Mouse (Mus musculus) liver, embryonic 11.5 days (tissue): Measurements from ENCODE around the gene Klk7. TPM values are rescaled to one million over a fixed set of nuclear protein-coding genes. Genes with fewer than 3 reads are reported as not detected.

Source experiments
- ATAC-seq: fragments of 200-750 bp; cut with Nextera tagmentation; replicated peaks from 2 replicates; pipeline ENCODE4 v1.8.0; 2017; ENCODE audit warnings: moderate number of reproducible peaks, mild to moderate bottlenecking, moderate TSS enrichment, moderate library complexity; ENCODE audit not compliant: low FRiP score
- DNase-seq: peaks from one replicate; pipeline ENCODE4 v3.0.0-alpha.2; 2017; ENCODE audit warnings: low spot score
- H3K27ac ChIP-seq: fragments of 300-500 bp; sonication (generic); 2 replicates; pipeline ENCODE4 v1.5.1; 2014; ENCODE audit warnings: mild to moderate bottlenecking, low read depth, low read length, control low read depth
- H3K27me3 ChIP-seq: fragments of 300-500 bp; sonication (generic); replicated peaks from 2 replicates; pipeline ENCODE4 v1.6.1; 2014; ENCODE audit warnings: low read length, mixed read lengths; ENCODE audit not compliant: control insufficient read depth, insufficient read depth
- H3K36me3 ChIP-seq: fragments of 300-500 bp; sonication (generic); 2 replicates; pipeline ENCODE4 v1.6.1; 2014; ENCODE audit warnings: mild to moderate bottlenecking, low read length, moderate library complexity, mixed read lengths; ENCODE audit not compliant: control insufficient read depth, insufficient read depth
- H3K4me1 ChIP-seq: fragments of 300-500 bp; sonication (generic); replicated peaks from 2 replicates; pipeline ENCODE4 v1.6.1; 2014; ENCODE audit warnings: low read length, mixed read lengths; ENCODE audit not compliant: control insufficient read depth, insufficient read depth
- H3K4me2 ChIP-seq: fragments of 300-500 bp; sonication (generic); 2 replicates; pipeline ENCODE4 v1.6.1; 2014; ENCODE audit warnings: mild to moderate bottlenecking, control low read depth, moderate library complexity
- H3K4me3 ChIP-seq: fragments of 300-500 bp; sonication (generic); 2 replicates; pipeline ENCODE4 v1.5.1; 2014; ENCODE audit warnings: low read depth, low read length, control low read depth
- H3K9ac ChIP-seq: fragments of 300-500 bp; sonication (generic); 2 replicates; pipeline ENCODE4 v1.6.1; 2014; ENCODE audit warnings: low read depth, low read length, control low read depth
- H3K9me3 ChIP-seq: fragments of 300-500 bp; sonication (generic); 2 replicates; pipeline ENCODE4 v1.6.1; 2016; ENCODE audit warnings: low read length, inconsistent platforms, mixed read lengths; ENCODE audit not compliant: control insufficient read depth
- WGBS: fragments of 180-500 bp; shearing (Covaris S2); extraction: QIAGEN DNeasy Blood & Tissue Kit; methylation state at CpG from one replicate; pipeline ENCODE4 v1.1.7; 2014; 5-methylcytosine and 5-hydroxymethylcytosine counted together
- polyA plus RNA-seq: library from polyadenylated mRNA; unstranded; fragments of >200 nt; fragmentation: Nextera tagmentation; extraction: Ambion mirVana; gene quantifications from 2 replicates; pipeline ENCODE4 v1.2.1, GENCODE M21; 2014

Klk7 gene
- polyA plus RNA-seq, 1 experiment from 2014 or later = not detected

DNA sequence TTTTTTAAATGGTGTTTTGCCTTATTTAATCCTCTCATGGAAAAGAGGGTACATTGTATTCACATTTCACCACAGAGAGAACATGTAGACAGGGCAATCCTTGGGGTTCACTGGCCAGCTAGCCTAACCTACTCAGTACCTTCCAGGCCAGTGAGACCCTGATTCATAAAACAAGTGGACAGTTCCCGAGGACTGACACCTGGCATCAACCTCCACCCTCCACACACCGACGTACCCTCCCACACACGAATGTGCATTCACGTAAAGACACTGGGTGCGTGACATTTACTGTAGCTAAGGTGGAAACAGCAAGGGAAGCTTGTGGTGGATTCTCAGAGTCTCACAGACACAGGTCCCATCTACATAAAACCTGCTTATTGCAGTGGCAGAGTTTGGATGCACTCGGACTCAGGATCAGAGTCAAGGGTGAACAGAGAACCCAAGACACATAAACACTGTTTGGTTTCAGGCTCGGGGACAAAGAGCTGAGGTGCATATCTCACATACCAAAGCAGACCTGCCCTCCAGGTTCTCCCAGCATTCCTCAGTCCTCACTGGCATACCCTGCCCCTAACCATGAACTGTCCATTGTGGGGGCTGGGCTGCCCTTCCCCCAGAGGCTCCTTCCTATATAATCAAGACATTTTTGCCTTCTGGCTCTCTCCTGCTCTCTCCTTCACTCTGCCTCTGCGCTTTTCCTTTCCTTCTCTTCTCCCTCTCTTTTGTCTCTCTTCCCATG lies 43.7 kb downstream of the Klk7 start:
- H3K4me2 ChIP-seq = no peak overlapping the region

GRCm38 (mm10) chr7:43855709-43856108 lies 44.6 kb downstream of the Klk7 start:
- ATAC-seq (no peak), DNase-seq (no peak)
- Histone ChIP-seq H3K9ac (no peak overlapping the region), H3K4me3 (no peak overlapping the region), H3K27ac (no peak overlapping the region), H3K4me2 (no peak overlapping the region), H3K27me3 (no peaks in the 10 kb centered on the region), H3K9me3 (no peaks in the 10 kb centered on the region), H3K36me3 (no peaks in the 10 kb centered on the region), H3K4me1 (no peaks in the 10 kb centered on the region)
- WGBS = 55% methylated on average over 3 of the region's 3 CpGs

More for the DNA sequence above, 43.7 kb downstream of the Klk7 start:
- no peak for ATAC-seq
- H3K4me3 ChIP-seq = no peak overlapping the region
- no peaks in the 10 kb centered on the region for H3K9me3 ChIP-seq
- no peaks in the 10 kb centered on the region for H3K36me3 ChIP-seq
- H3K4me1 ChIP-seq = no peaks in the 10 kb centered on the region
- DNase-seq = no peak
- H3K9ac ChIP-seq = no peak overlapping the region
- no peak overlapping the region for H3K27ac ChIP-seq
- H3K27me3 ChIP-seq = no peaks in the 10 kb centered on the region
- whole genome bisulfite sequencing = 78% methylated on average over 9 of the region's 9 CpGs

DNA sequence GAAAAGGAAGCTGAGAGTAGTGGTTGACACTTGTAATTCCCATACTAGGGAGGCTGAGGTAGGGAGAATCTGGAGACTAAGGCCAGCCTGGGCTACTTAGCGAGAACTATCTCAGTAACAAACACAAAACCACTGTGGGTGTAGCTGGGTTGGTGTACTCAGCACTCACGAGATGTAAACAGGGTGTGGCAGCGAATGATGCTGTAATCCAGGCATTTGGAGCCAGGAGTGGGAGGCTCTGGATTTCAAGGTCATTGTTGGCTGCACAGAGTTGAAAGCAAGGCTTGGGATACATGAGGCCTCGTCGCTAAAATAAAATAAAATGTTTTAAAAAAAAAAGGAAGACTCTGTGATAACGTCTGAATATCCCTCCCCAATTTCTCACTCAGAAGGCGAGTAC lies 45.2 kb downstream of the Klk7 start:
- no peak for ATAC-seq
- Histone ChIP-seq H3K4me1 (no peaks in the 10 kb centered on the region), H3K36me3 (no peaks in the 10 kb centered on the region), H3K27ac (no peak overlapping the region), H3K27me3 (no peaks in the 10 kb centered on the region), H3K4me3 (no peak overlapping the region), H3K9ac (no peak overlapping the region), H3K4me2 (no peak overlapping the region), H3K9me3 (no peaks in the 10 kb centered on the region)
- WGBS = 74% methylated on average over 7 of the region's 7 CpGs
- DNase-seq = no peak

DNA sequence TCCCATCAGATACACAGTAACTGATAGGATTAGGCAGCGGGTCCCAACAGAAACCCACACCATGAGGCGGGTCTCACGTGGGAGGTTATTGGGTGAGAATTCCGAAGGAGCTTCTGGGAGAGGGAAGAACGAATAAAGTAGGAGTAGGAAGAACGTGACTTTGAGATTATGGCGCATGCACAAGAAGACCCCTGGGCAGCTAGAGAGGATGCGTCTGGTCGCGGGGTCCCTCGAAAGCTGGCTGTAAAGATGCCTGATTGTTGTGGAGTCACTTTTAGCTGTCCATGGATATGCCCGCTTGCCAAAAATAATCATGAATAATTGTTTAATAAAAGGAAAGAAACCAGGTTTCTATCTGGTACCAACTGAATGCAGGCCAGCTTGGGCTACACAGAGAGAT lies 46.4 kb downstream of the Klk7 start:
- no peaks in the 10 kb centered on the region for H3K9me3 ChIP-seq
- no peaks in the 10 kb centered on the region for H3K4me1 ChIP-seq
- no peak for ATAC-seq
- H3K27ac ChIP-seq = no peak overlapping the region
- 85% methylated on average over 12 of the region's 12 CpGs for WGBS
- no peak overlapping the region for H3K4me3 ChIP-seq
- no peak for DNase-seq
- H3K36me3 ChIP-seq = no peaks in the 10 kb centered on the region
- no peak overlapping the region for H3K4me2 ChIP-seq
- no peaks in the 10 kb centered on the region for H3K27me3 ChIP-seq
- no peak overlapping the region for H3K9ac ChIP-seq

DNA sequence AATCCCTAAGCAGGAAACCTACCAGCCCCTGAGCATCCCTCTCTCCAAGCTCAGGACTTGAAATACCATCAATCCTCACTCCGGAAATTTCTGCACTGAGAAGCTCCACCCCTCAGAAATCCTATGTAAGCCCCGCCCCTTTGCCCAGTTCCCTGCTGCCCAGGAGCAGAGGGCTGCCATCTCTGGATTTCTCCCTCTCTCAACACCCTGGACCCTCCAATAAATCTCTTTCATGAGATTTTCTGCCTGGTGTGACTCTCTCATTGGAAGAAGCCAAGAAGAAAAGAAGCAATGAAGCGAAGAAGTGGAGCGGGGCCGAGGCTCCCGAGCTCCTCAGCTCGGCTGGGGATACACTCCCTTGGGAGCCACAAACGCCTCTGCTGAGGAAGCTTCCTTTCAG lies 49.3 kb downstream of the Klk7 start:
- no peak overlapping the region for H3K4me2 ChIP-seq
- no peaks in the 10 kb centered on the region for H3K9me3 ChIP-seq
- WGBS = 86% methylated on average over 8 of the region's 8 CpGs
- no peaks in the 10 kb centered on the region for H3K27me3 ChIP-seq
- H3K27ac ChIP-seq = no peak overlapping the region
- H3K9ac ChIP-seq = no peak overlapping the region
- no peaks in the 10 kb centered on the region for H3K36me3 ChIP-seq
- ATAC-seq = no peak
- H3K4me1 ChIP-seq = no peaks in the 10 kb centered on the region
- H3K4me3 ChIP-seq = no peak overlapping the region
- no peak for DNase-seq

Other genes with a start within 250 kb of the Klk7 start
- gene Zfp658, start 249.0 kb upstream of the Klk7 start, polyA plus RNA-seq = 0.97 and 1.1 TPM in 2 replicates
- gene Zfp719, start 231.7 kb upstream of the Klk7 start, polyA plus RNA-seq = 7.0 and 9.1 TPM in 2 replicates
- gene Zfp819, start 204.1 kb upstream of the Klk7 start, polyA plus RNA-seq = 0.07 and 0.16 TPM in 2 replicates
- gene Ceacam18, start 176.6 kb upstream of the Klk7 start, polyA plus RNA-seq = not detected in 2 replicates
- gene Siglece, start 151.1 kb upstream of the Klk7 start, polyA plus RNA-seq = 0.79 and 0.90 TPM in 2 replicates
- gene Ctu1, start 139.3 kb upstream of the Klk7 start, polyA plus RNA-seq = 7.5 and 8.7 TPM in 2 replicates
- 0.18 TPM in 1 of 2 replicates, not detected in the other for gene Klk14, start 120.9 kb upstream of the Klk7 start, polyA plus RNA-seq
- 0.44 and 0.56 TPM in 2 replicates for gene Klk13, start 98.7 kb upstream of the Klk7 start, polyA plus RNA-seq
- gene Klk12, start 42.4 kb upstream of the Klk7 start, polyA plus RNA-seq = not detected in 2 replicates
- gene Klk11, start 36.7 kb upstream of the Klk7 start, polyA plus RNA-seq = not detected in 2 replicates
- 0.17 TPM in 1 of 2 replicates, not detected in the other for gene Klk10, start 30.3 kb upstream of the Klk7 start, polyA plus RNA-seq
- gene Klk9, start 19.4 kb upstream of the Klk7 start, polyA plus RNA-seq = not detected in 2 replicates
- gene Klk8, start 13.7 kb upstream of the Klk7 start, polyA plus RNA-seq = 27.5 and 29.1 TPM in 2 replicates
- gene Klk6, start 13.2 kb downstream of the Klk7 start, polyA plus RNA-seq = not detected in 2 replicates
- gene Klk5, start 30.7 kb downstream of the Klk7 start, polyA plus RNA-seq = not detected in 2 replicates
- 0.18 TPM in 1 of 2 replicates, not detected in the other for gene Klk4, start 69.9 kb downstream of the Klk7 start, polyA plus RNA-seq
- gene Klk15, start 122.4 kb downstream of the Klk7 start, polyA plus RNA-seq = not detected in 2 replicates
- gene Klk1b8, start 139.4 kb downstream of the Klk7 start, polyA plus RNA-seq = not detected in 2 replicates
- not detected in 2 replicates for gene Klk1b1, start 155.5 kb downstream of the Klk7 start, polyA plus RNA-seq
- not detected in 2 replicates for gene Klk1b9, start 164.8 kb downstream of the Klk7 start, polyA plus RNA-seq
- not detected in 2 replicates for gene Klk1b11, start 184.6 kb downstream of the Klk7 start, polyA plus RNA-seq
- not detected in 2 replicates for gene Klk1b26, start 200.9 kb downstream of the Klk7 start, polyA plus RNA-seq
- gene Klk1b27, start 241.0 kb downstream of the Klk7 start, polyA plus RNA-seq = not detected in 2 replicates